Mouse (Mus musculus) erythroblast, embryonic 14.5 days (primary cell): Measurements from ENCODE around the gene Macrod2.

Experiments
- GATA1 ChIP-seq: IDR thresholded peaks from 2 replicates; pipeline ENCODE4 v1.6.1; 2012; ENCODE audit warnings: low read length, inconsistent platforms, mixed read lengths
- TAL1 ChIP-seq: IDR thresholded peaks from 3 replicates; pipeline ENCODE4 v1.6.1; 2012; ENCODE audit warnings: low read length, inconsistent platforms, mixed read lengths

DNA sequence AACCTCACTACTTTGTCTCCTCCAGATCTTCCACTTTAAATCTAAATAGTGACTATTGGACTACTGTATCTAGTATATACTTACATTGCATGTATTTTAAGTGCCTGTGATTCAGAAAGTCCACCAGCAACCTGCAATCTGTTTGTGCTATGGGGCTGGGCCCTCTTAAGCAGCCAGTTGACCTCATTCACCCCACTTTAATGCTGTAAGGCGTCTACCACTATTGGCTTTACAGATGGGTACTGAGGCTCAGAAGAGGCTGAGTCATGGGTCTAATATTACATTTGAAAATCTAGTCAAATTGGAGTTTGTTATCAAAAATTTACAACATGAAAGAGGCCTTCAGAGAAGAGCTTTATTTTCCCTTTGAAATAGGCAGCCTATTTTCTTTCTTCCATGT lies 722.5 kb downstream of the Macrod2 start:
- TF ChIP-seq GATA1 = no peak
- no peak for TF ChIP-seq TAL1
